Mouse (Mus musculus): ENCODE results near the gene Gm13279.
"Not testable (repeated sequence)": the region's sequence is repeated elsewhere in the genome, so short reads cannot be mapped to it uniquely, and the experiment has no call there.

DNA sequence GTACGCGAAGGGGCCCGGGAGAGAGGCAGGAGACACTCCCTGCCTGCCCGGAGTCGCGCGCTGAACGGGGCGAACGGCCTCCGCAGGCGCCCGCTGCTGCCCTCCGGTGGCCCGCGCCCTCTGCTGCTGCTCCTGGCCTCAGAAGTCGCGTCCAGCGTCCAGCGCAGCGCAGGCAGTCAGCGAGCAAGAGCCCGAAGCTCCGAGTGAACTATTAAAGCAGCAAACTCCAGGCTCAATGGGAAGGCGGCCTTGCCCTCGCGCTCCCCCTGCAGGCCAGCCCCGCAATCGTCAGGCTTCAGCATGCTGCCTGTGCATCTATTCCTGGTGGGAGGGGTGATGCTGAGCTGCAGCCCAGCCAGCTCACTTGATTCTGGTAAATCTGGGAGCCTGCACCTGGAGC, 17.6 kb upstream of the Gm13279 start, which contains the start of gene Gm13272:
- TF ChIP-seq CTCF, POLR2A (IDR thresholded peaks at IDR 0.05; ENCODE audit: extremely low read depth, insufficient read depth, low read length): not testable (repeated sequence)

Measured in cortical plate, adult 2 months (tissue).